Mouse (Mus musculus): Measurements from ENCODE around the gene Zfp422. TPM values are rescaled to one million over a fixed set of nuclear protein-coding genes. Genes with fewer than 3 reads are reported as not detected.
A peak's percentile ranks its signal among the peaks of the same experiment; 100 is the strongest.

The Zfp422 gene
- total RNA-seq (2017), result 79.8 and 85.1 TPM in 2 replicates

GRCm38 (mm10) chr6:116628539-116629171 lies at the start of gene Zfp422:
Zfp422 (minus strand) TSS chr6:116628999.
- peak; percentile 50 for ATAC-seq (replicated peaks; ENCODE audit: low read depth, poor library complexity, severe bottlenecking)

DNA sequence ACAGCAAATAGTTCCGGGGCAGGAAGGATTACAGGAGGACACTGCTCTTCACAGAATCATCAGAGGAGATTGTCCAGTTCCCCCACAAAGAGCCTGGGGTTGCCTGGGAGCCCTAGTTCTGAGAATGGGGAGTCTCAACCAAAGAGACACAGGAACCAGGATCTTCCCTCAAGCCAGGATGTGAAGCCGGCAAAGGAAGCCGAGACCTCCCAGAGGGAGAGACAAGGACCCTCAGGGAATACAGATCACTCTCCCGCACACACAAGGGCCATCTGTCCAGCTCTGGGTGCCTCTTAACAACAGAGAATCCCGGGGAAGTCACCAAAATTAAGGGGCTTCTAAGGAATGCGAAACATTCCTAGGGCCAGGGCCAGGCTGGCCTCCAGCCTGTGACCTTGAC lies 48.5 kb upstream of the Zfp422 start:
- no peak for ATAC-seq (replicated peaks; ENCODE audit: low read depth, poor library complexity, severe bottlenecking)

DNA sequence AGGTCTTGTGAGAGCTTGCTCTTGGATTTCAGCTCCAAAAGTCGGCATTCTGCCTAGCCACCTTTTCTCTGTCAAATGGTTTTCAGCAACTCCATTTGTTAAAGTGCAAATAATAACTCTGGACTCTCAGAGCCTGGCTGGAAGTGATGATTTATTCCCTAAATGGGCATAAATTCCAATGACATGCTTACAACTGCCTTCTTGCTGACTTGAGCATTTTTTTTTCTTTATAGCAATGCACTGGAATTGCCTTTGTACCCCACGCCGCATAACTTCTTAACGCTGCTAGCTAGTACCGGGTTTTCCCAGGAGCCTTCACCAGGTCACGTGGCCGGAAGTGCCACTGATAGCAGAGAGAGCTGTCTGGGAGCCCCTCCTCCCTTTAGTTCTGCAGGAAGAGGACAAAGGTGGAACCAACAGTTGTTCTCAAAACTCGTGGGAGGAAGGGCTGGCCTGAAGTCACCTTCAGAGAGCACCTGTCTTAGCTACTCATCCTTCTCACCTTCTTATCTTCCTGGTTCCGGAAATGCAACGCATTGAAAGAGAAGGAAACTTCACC lies 47.6 kb upstream of the Zfp422 start:
- no peak for ATAC-seq (replicated peaks; ENCODE audit: low read depth, poor library complexity, severe bottlenecking)

DNA sequence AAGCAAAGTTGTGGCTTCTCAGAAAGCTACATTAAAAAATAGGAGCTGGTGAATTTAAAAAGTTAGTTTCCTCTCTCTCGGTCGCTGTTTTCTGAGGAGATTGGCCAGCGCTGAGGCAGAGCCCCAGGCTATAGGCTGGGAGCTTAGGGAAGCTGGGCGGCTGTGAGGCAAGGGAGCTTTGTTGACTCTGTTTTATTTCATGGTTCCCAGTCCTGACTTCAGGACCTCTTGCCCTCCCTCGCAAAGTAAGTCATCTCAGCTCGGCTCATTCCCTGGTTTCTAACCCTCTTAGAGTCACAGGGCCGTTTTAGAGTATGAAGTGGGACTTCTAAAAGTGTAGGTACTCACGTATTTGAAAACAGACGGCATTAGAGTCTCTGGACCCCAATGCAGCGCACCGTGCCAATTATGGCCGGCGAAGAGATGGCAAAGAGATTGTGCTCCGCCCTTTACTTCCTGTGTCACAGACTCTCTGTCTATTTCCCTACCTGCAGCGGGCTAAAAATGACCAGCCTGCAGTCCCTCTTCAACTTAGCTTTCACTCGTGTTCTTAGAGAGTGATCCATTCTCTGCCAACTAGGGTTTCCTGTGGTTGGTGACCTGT lies 45.6 kb upstream of the Zfp422 start:
- peak; percentile 24; the same call in 1 of the 2 replicates for ATAC-seq (replicated peaks; ENCODE audit: low read depth, poor library complexity, severe bottlenecking)

GRCm38 (mm10) chr6:116673471-116674282 lies 44.9 kb upstream of the Zfp422 start, which contains the start of gene Rassf4:
Rassf4 (minus strand) TSS chr6:116673952.
- ATAC-seq (replicated peaks; ENCODE audit: low read depth, poor library complexity, severe bottlenecking), result peak; percentile 81

DNA sequence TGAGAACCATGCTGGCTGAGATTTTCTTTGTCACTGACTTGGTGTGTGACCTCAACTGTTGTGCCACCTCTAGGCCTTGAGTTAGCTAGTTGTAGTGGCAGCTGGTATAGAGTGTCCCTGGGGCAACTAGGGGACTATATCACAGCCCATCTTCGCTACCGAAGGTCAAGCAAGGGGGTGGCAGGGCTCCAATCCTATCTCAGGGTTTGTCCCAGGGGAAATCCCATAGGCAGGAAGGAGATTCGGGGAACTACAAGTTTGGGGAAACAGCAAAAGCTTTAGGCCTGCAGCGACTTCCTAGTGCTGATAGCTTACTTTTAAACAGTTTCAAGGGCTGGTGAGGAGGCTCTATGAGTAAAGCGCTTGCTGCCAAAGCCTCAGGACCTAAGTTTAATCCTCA lies 43.5 kb upstream of the Zfp422 start:
- no peak for ATAC-seq (replicated peaks; ENCODE audit: low read depth, poor library complexity, severe bottlenecking)

- no peak for ATAC-seq (replicated peaks; ENCODE audit: low read depth, poor library complexity, severe bottlenecking)
These were observed 43.0 kb upstream of the Zfp422 start for GRCm38 (mm10) chr6:116671768-116672167.

GRCm38 (mm10) chr6:116671031-116671430 lies 42.2 kb upstream of the Zfp422 start:
- no peak for ATAC-seq (replicated peaks; ENCODE audit: low read depth, poor library complexity, severe bottlenecking)

- ATAC-seq (replicated peaks; ENCODE audit: low read depth, poor library complexity, severe bottlenecking), result no peak
These were observed 41.3 kb upstream of the Zfp422 start for GRCm38 (mm10) chr6:116670144-116670543.

- peak; percentile 9; the same call in 1 of the 2 replicates for ATAC-seq (replicated peaks; ENCODE audit: low read depth, poor library complexity, severe bottlenecking)
These were observed 40.1 kb upstream of the Zfp422 start for GRCm38 (mm10) chr6:116668682-116669470.

DNA sequence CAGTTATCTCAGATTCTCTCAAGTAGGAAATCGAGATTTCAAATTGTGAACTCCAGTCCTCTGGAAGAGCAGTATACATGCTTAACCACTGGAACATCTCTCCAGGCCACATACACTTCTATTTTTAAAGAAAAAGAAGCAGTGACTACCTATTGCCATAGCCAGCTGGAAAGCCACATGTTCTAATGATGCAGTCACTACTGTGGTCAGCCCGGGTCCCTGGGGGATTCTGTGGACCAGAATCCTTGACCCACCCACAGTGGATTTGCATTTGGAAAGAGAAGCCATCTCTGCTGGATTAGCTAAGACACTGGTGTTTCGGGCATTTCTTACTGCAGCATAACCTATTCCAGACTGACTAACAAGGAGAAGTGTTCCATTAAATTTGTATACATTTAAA lies 38.6 kb upstream of the Zfp422 start:
- ATAC-seq (replicated peaks; ENCODE audit: low read depth, poor library complexity, severe bottlenecking), result no peak

GRCm38 (mm10) chr6:116666892-116667291 lies 38.1 kb upstream of the Zfp422 start:
- ATAC-seq (replicated peaks; ENCODE audit: low read depth, poor library complexity, severe bottlenecking), result no peak

DNA sequence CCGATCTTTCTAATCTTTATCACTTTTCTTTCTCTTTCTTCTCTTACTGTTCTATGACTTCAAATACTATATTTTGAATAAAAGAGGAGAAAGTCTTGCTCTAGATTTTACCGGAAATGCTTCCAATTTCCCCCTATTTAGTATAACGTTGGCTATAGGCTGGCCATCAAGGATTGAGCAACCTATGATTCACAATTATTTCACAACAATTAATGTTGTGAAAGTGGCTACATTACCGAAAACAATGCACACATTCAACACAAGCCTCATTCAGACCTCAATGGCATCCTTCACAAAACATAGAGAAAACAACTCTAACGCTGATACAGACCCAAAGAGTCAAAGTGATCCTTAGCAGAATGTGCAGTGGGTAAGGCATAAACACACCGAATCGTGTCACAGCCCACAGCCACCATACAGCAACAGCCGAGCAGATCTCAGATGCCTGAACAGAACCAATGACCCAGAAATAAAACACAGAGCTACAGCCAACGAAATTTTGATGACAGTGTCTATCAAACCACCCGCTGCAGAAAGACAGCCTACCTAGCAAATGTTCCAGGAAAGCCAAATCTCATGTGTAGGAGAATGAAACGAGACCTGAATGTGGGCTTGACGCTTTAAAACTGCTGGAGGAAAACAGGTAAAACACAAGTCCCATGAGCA lies 37.4 kb upstream of the Zfp422 start:
- ATAC-seq (replicated peaks; ENCODE audit: low read depth, poor library complexity, severe bottlenecking), result no peak

- no peak for ATAC-seq (replicated peaks; ENCODE audit: low read depth, poor library complexity, severe bottlenecking)
These were observed 36.0 kb upstream of the Zfp422 start for GRCm38 (mm10) chr6:116664830-116665229.

GRCm38 (mm10) chr6:116664031-116664430 lies 35.2 kb upstream of the Zfp422 start:
- ATAC-seq (replicated peaks; ENCODE audit: low read depth, poor library complexity, severe bottlenecking), result peak; percentile 93

DNA sequence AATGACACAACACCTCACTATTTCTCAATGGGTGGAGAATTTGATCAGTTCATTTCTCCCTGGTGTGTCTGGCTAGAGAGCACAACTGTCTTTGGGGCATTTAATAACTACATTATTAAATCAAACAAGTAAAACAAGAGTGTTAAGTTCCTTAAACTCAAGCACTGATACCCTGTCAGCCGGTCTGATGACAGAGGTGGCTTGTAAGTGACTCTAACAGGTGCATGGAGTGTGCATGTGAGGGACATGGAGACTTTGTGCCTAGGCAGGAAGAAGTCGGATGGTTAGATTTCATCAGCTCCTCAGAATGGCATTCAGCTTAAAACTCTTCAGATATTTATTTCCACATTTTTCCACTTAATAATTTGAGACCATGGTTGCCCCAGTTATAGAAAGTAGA lies 34.6 kb upstream of the Zfp422 start:
- no peak for ATAC-seq (replicated peaks; ENCODE audit: low read depth, poor library complexity, severe bottlenecking)

DNA sequence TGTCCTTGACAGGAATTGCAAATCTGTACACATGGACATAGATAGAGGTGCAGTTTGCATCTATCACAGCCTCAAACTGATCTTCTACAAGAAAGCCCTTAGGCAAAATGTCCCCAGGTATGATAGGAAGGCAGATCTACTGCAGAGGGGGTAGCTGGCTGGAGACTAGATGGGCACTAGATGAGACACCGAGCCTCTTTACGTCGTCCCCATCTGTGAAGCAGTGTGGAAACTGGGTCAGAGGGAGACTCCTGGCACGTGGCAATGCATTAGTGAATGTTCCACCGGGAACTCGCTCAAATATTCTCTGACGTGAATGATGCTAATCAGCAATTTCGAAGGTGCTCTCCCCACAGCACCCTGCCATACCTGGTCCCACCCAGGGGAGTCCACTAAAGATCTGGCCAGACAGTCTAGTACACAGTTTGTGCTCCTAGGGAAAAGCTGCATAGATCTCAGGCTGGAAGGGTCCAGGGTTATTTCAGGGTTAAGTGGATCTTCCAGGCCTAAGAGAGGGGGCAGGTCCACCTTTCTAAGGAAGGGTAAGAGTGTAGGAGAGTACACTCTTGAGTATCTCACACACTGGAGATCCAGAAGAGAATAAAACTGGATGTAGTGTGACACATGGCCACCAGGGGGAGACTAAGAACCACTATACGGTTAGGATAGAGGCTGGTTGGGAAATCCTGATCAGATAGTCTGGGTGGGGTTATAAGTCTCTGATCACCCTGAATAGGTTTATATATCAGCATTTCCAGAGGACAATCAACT lies 25.1 kb upstream of the Zfp422 start:
- ATAC-seq (replicated peaks; ENCODE audit: low read depth, poor library complexity, severe bottlenecking), result peak; percentile 46; the same call in 1 of the 2 replicates

- no peak for ATAC-seq (replicated peaks; ENCODE audit: low read depth, poor library complexity, severe bottlenecking)
These were observed 24.4 kb upstream of the Zfp422 start for GRCm38 (mm10) chr6:116653191-116653590.
